Mouse (Mus musculus): ENCODE results near the gene Bag1.

The Bag1 gene

DNA sequence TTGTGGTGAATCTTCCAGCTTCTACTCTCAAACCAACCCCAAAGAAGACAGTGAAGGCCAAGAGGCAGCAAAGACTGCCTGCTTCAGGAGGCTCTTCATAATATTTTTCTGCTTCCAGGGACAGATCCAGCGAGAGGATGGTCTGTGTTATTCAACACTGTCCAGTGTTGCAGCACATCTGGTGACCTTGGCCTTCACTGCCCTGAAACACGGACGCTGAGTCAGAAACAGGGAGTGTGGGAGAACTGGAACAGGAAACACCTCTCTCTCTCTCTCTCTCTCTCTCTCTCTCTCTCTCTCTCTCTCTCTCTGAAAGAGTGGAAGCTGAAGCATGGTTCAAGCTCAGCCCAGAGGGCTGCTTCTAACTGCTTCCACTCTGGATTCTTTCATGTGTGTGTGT is 58.8 kb downstream of the Bag1 start:
- DNase-seq (ENCODE audit: low read depth, low spot score) = no peak

- DNase-seq (ENCODE audit: low read depth, low spot score) = no peak
Observed at GRCm38 (mm10) chr4:40888839-40889238, 59.3 kb downstream of the Bag1 start.
